8 mouse cellular contexts compared by ENCODE assay signal in the genomic region with DNA sequence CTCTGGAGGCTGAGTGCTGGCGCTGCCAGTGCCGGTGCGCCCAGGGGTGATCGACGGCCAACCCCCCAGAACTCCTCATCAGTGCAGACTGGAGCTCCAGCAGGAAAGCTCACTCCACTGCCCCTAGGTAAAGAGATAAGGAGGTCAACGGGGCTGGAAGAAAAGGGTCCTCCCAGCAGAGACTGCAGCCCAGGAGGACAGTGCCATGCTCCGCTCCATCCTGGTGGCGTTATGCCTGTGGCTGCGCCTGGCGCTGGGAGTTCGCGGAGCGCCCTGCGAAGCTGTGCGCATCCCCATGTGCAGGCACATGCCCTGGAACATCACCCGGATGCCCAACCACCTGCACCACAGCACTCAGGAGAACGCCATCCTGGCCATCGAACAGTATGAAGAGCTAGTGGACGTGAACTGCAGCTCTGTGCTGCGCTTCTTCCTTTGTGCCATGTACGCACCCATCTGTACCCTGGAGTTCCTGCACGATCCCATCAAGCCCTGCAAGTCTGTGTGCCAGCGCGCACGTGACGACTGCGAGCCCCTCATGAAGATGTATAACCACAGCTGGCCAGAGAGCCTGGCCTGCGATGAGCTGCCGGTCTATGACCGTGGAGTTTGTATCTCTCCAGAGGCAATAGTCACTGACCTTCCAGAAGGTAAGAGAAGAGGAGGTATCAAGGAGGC. TPM values are rescaled to one million over a fixed set of nuclear protein-coding genes. Genes with fewer than 3 reads are reported as not detected.
DNase-seq lines count a peak whose midpoint lies in the region; ATAC-seq and TF ChIP-seq lines count a peak whose summit lies in the region.

No protein-coding gene starts in this region.

- no peak for TF ChIP-seq CTCF in stomach, postnatal 0 days (IDR thresholded peaks at IDR 0.05; ENCODE audit: low read depth)

- WGBS in neural tube, embryonic 11.5 days = 20% methylated on average over 30 of the region's 30 CpGs
- WGBS in liver, embryonic 12.5 days (ENCODE audit: insufficient replicate concordance) = 24% methylated on average over 30 of the region's 30 CpGs
- 20% methylated on average over 28 of the region's 30 CpGs for WGBS in stomach, postnatal 0 days

- H3K4me1 ChIP-seq in neural tube, embryonic 11.5 days (ENCODE audit: control insufficient read depth, insufficient read depth, low read length) = peaks cover 4% of the 10 kb centered on the region; the same call in 1 of the 2 replicates
- peaks cover 41% of the 10 kb centered on the region for H3K4me1 ChIP-seq in liver, embryonic 12.5 days
- H3K4me1 ChIP-seq in stomach, postnatal 0 days (replicated peaks; ENCODE audit: control insufficient read depth, insufficient read depth) = peaks cover 3% of the 10 kb centered on the region; the same call in 1 of the 2 replicates

- H3K9ac ChIP-seq in neural tube, embryonic 11.5 days (ENCODE audit: low read length) = peak overlapping the region; percentile 33
- H3K9ac ChIP-seq in liver, embryonic 12.5 days = peak overlapping the region; percentile 59
- H3K9ac ChIP-seq in stomach, postnatal 0 days (ENCODE audit: low read length) = peak overlapping the region; percentile 43; the same call in 1 of the 2 replicates

- H3K27me3 ChIP-seq in neural tube, embryonic 11.5 days (ENCODE audit: control insufficient read depth, insufficient read depth, low read length) = 0 out of 2 replicates have a peak, but pooled peaks cover 8% of the 10 kb centered on the region
- peaks cover 48% of the 10 kb centered on the region for H3K27me3 ChIP-seq in liver, embryonic 12.5 days (replicated peaks)
- H3K27me3 ChIP-seq in stomach, postnatal 0 days (ENCODE audit: control insufficient read depth, insufficient read depth, low read length) = no peaks in the 10 kb centered on the region

- H3K27ac ChIP-seq in neural tube, embryonic 11.5 days (ENCODE audit: low read depth, low read length) = no peak overlapping the region
- no peak overlapping the region for H3K27ac ChIP-seq in liver, embryonic 12.5 days
- no peak overlapping the region for H3K27ac ChIP-seq in stomach, postnatal 0 days (replicated peaks)

- no peak for DNase-seq in frontal cortex, adult 2 months (ENCODE audit: extremely low spot score in 1 of 2, low spot score in 1 of 2)
- no peak for DNase-seq in neural tube, embryonic 11.5 days (ENCODE audit: low spot score)
- no peak for DNase-seq in neural tube, embryonic 10.5 days (ENCODE audit: extremely low spot score, low spot score)
- no peak for DNase-seq in stomach, postnatal 0 days (ENCODE audit: low spot score)
- no peak for DNase-seq in testis, postnatal 14 days (ENCODE audit: low spot score)

- peak overlapping the region; percentile 39 for H3K4me3 ChIP-seq in neural tube, embryonic 11.5 days (ENCODE audit: low read depth, low read length)
- H3K4me3 ChIP-seq in liver, embryonic 12.5 days = peak overlapping the region; percentile 59
- H3K4me3 ChIP-seq in stomach, postnatal 0 days (ENCODE audit: low read depth, low read length) = peak overlapping the region; percentile 44

- peak; percentile 40 for ATAC-seq in frontal cortex, adult (ENCODE audit: low TSS enrichment)
- ATAC-seq in neural tube, embryonic 11.5 days (ENCODE audit: insufficient read depth, low FRiP score, low TSS enrichment) = peak; percentile 28
- ATAC-seq in granulocyte monocyte progenitor cell, adult 5-6 weeks (replicated peaks; ENCODE audit: poor library complexity, severe bottlenecking) = 0 out of 2 replicates have a peak, but pooled peaks have one; percentile 12
- ATAC-seq in liver, embryonic 12.5 days = no peak
- peak; percentile 20; the same call in 1 of the 2 replicates for ATAC-seq in stomach, postnatal 0 days (ENCODE audit: low FRiP score, low TSS enrichment)

- H3K36me3 ChIP-seq in neural tube, embryonic 11.5 days (ENCODE audit: control insufficient read depth, insufficient read depth, low read length) = no peaks in the 10 kb centered on the region
- no peaks in the 10 kb centered on the region for H3K36me3 ChIP-seq in liver, embryonic 12.5 days
- no peaks in the 10 kb centered on the region for H3K36me3 ChIP-seq in stomach, postnatal 0 days (ENCODE audit: control insufficient read depth, insufficient read depth, low read length)

- TF ChIP-seq EP300 in stomach, postnatal 0 days (optimal IDR thresholded peaks at IDR 0.05) = no peak

- peak overlapping the region; percentile 83 for H3K4me2 ChIP-seq in neural tube, embryonic 11.5 days (ENCODE audit: low read depth)
- H3K4me2 ChIP-seq in liver, embryonic 12.5 days = peak overlapping the region; percentile 87
- H3K4me2 ChIP-seq in stomach, postnatal 0 days (replicated peaks; ENCODE audit: low read depth) = peak overlapping the region; percentile 67

- no peaks in the 10 kb centered on the region for H3K9me3 ChIP-seq in neural tube, embryonic 11.5 days (ENCODE audit: control insufficient read depth, low read length)
- H3K9me3 ChIP-seq in liver, embryonic 12.5 days (replicated peaks) = no peaks in the 10 kb centered on the region
- H3K9me3 ChIP-seq in stomach, postnatal 0 days (ENCODE audit: control insufficient read depth, low read length) = no peaks in the 10 kb centered on the region

RNA-seq across cellular contexts. Expression of a gene that starts 0.5 kb away (rescaled TPM):
- 3.7 and 3.9 TPM in 2 replicates for polyA plus RNA-seq in frontal cortex, adult 2 months (2012; rRNA removed)
- 1.2 and 1.9 TPM in 2 replicates for polyA plus RNA-seq in neural tube, embryonic 11.5 days (2014; fragmentation: Nextera tagmentation; extraction: Ambion mirVana)
- total RNA-seq in granulocyte monocyte progenitor cell, adult 5-6 weeks (2014; fragmentation: Nextera tagmentation) = not detected in 2 replicates
- not detected in 2 replicates for total RNA-seq in granulocyte monocyte progenitor cell, adult 5-6 weeks (2017)
- polyA plus RNA-seq in liver, embryonic 12.5 days (2016; fragmentation: Nextera tagmentation; extraction: Ambion mirVana) = 0.42 and 0.51 TPM in 2 replicates
- 6.8 and 8.4 TPM in 2 replicates for polyA plus RNA-seq in stomach, postnatal 0 days (2015; fragmentation: Nextera tagmentation; extraction: Ambion mirVana)

RNA-seq across cellular contexts. Expression of a gene that starts 3.6 kb away (rescaled TPM):
- polyA plus RNA-seq in frontal cortex, adult 2 months (2012; rRNA removed) = 84.6 and 88.5 TPM in 2 replicates
- 16.2 and 16.7 TPM in 2 replicates for polyA plus RNA-seq in neural tube, embryonic 11.5 days (2014; fragmentation: Nextera tagmentation; extraction: Ambion mirVana)
- 1.0 and 1.5 TPM in 2 replicates for total RNA-seq in granulocyte monocyte progenitor cell, adult 5-6 weeks (2014; fragmentation: Nextera tagmentation)
- 0.36 and 2.5 TPM in 2 replicates for total RNA-seq in granulocyte monocyte progenitor cell, adult 5-6 weeks (2017)
- polyA plus RNA-seq in liver, embryonic 12.5 days (2016; fragmentation: Nextera tagmentation; extraction: Ambion mirVana) = 22.3 and 23.2 TPM in 2 replicates
- 13.6 and 14.7 TPM in 2 replicates for polyA plus RNA-seq in stomach, postnatal 0 days (2015; fragmentation: Nextera tagmentation; extraction: Ambion mirVana)
